In the genomic region with DNA sequence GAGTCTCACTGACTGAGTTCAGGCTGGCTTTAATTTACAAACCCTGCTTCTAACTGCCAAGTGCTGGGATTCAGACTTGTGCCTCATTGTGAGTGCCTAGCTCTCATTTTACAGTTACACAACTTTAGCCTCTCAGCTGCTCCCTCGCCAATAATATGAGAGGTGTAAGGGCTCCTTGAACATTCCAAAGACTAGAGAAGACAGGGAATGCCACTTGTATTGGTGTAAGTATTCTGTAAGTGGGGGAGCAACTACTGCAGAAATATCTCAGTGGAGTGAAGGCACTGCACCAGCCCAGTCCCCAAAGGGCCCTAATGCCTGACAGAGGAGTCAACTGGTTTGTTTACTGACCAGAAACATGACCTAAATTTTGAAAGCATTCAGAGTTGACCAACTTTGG, we compare ENCODE assay signal across 28 mouse cellular contexts. TPM values are rescaled to one million over a fixed set of nuclear protein-coding genes. Genes with fewer than 3 reads are reported as not detected.
A peak's percentile ranks its signal among the peaks of the same experiment; 100 is the strongest.
DNase-seq lines count a peak whose midpoint lies in the region; ATAC-seq lines count a peak whose summit lies in the region.
"Had no signal": no experiment of that assay in that cellular context is flagged by ENCODE, and none has a peak within 500 bp of the region (broad histone marks: within the 10 kb centered on the region; RNA-seq: fewer than 3 reads in every experiment).

No protein-coding gene starts in this region.

- no peak overlapping the region for H3K9ac ChIP-seq in forebrain, embryonic 13.5 days
- H3K9ac ChIP-seq: forebrain, postnatal 0 days; heart, embryonic 13.5 days; hindbrain, embryonic 14.5 days; limb, embryonic 12.5 days; liver, embryonic 15.5 days; midbrain, embryonic 13.5 days; neural tube, embryonic 13.5 days had no signal

- H3K27me3 ChIP-seq in forebrain, embryonic 13.5 days = no peaks in the 10 kb centered on the region
- H3K27me3 ChIP-seq: heart, embryonic 13.5 days; limb, embryonic 12.5 days; liver, embryonic 15.5 days; midbrain, embryonic 13.5 days; neural tube, embryonic 13.5 days had no signal

- intact Hi-C loops in gastrocnemius, postnatal 14 days (cut with DNase I; ENCODE audit: low total_unique reads) = no loop called here

- no peak overlapping the region for H3K4me3 ChIP-seq in forebrain, embryonic 13.5 days
- H3K4me3 ChIP-seq: forebrain, embryonic 10.5 days; heart, adult 2 months; heart, embryonic 13.5 days; limb, embryonic 12.5 days; liver, embryonic 15.5 days; midbrain, embryonic 13.5 days; neural tube, embryonic 13.5 days had no signal

- H3K4me1 ChIP-seq in forebrain, embryonic 13.5 days = no peaks in the 10 kb centered on the region
- H3K4me1 ChIP-seq: forebrain, embryonic 10.5 days; heart, embryonic 13.5 days; limb, embryonic 12.5 days; liver, embryonic 15.5 days; midbrain, embryonic 13.5 days; neural tube, embryonic 13.5 days had no signal

- H3K4me2 ChIP-seq in forebrain, embryonic 13.5 days = no peak overlapping the region
- H3K4me2 ChIP-seq: heart, embryonic 13.5 days; hindbrain, embryonic 14.5 days; limb, embryonic 12.5 days; liver, embryonic 15.5 days; midbrain, embryonic 13.5 days; neural tube, embryonic 13.5 days had no signal

- peaks cover 82% of the 10 kb centered on the region for H3K36me3 ChIP-seq in forebrain, embryonic 13.5 days (ENCODE audit: poor library complexity, severe bottlenecking)

- DNase-seq in gastrocnemius, adult 18-20 months (ENCODE audit: low spot score) = peak; percentile 14
- DNase-seq in gastrocnemius, postnatal 14 days = no peak
- DNase-seq in lung, adult 18-20 months = peak; percentile 35 to 67
- peak; percentile 9 for DNase-seq in lung, postnatal 14 days
- DNase-seq in spleen, postnatal 36 days (ENCODE audit: low spot score in 2 of 2) = no peak
- no peak for DNase-seq in urinary bladder, postnatal 36 days (ENCODE audit: low spot score in 2 of 2)
- DNase-seq: adrenal gland, postnatal 36 days; cerebellum, adult 2 months; cerebellum, postnatal 14 days; forebrain, postnatal 0 days; gastrocnemius, postnatal 36 days; heart, adult 2 months; heart, postnatal 10 days; kidney, adult 9 months; kidney, postnatal 10 days; right cerebral cortex, postnatal 4 days; thymus, postnatal 14 days had no signal

- no peak for ATAC-seq in forebrain, embryonic 13.5 days
- ATAC-seq: forebrain, postnatal 0 days; intestine, postnatal 0 days; midbrain, embryonic 13.5 days had no signal

- WGBS in forebrain, embryonic 13.5 days = 95% methylated on average over 1 of the region's 1 CpGs

- H3K9me3 ChIP-seq in forebrain, embryonic 13.5 days (replicated peaks) = no peaks in the 10 kb centered on the region
- H3K9me3 ChIP-seq: forebrain, embryonic 10.5 days; G1E; heart, embryonic 13.5 days; limb, embryonic 12.5 days; liver, embryonic 15.5 days; midbrain, embryonic 13.5 days; neural tube, embryonic 13.5 days had no signal

- H3K27ac ChIP-seq in forebrain, embryonic 13.5 days = no peak overlapping the region
- H3K27ac ChIP-seq: forebrain, embryonic 10.5 days; heart, adult 2 months; heart, embryonic 13.5 days; hindbrain, embryonic 14.5 days; limb, embryonic 12.5 days; liver, embryonic 15.5 days; macrophage; midbrain, embryonic 13.5 days; neural tube, embryonic 13.5 days had no signal

RNA-seq across cellular contexts. Expression of a gene that starts 42.7 kb away (rescaled TPM):
- total RNA-seq in gastrocnemius, adult 18-20 months (2021) = 10 to 100 TPM; 21.2 to 24.9 TPM
- 10 to 100 TPM; 29.4 to 34.3 TPM for total RNA-seq in gastrocnemius, postnatal 14 days (2021)
- polyA plus RNA-seq in forebrain, embryonic 13.5 days (2015; fragmentation: Nextera tagmentation; extraction: Ambion mirVana) = 50.1 and 62.3 TPM in 2 replicates

RNA-seq across cellular contexts. Expression of a gene that starts 52.6 kb away (rescaled TPM):
- total RNA-seq in gastrocnemius, adult 18-20 months (2021) = 10 to 100 TPM; 10.7 to 11.4 TPM
- 10 to 100 TPM; 12.1 to 15.6 TPM for total RNA-seq in gastrocnemius, postnatal 14 days (2021)
- 27.3 and 27.7 TPM in 2 replicates for polyA plus RNA-seq in forebrain, embryonic 13.5 days (2015; fragmentation: Nextera tagmentation; extraction: Ambion mirVana)

Comparison
In these comparisons a context has a peak if more than half of its experiments do, and no peak if none do; other contexts are left out.
1. DNase-seq: peak in gastrocnemius, adult 18-20 months (single experiment), lung, adult 18-20 months (2 of 2) and lung, postnatal 14 days (single experiment); none in gastrocnemius, postnatal 14 days (single experiment), spleen, postnatal 36 days (0 of 2) and urinary bladder, postnatal 36 days (0 of 2).